Mouse (Mus musculus): ENCODE results near the gene Rbbp4.

DNA sequence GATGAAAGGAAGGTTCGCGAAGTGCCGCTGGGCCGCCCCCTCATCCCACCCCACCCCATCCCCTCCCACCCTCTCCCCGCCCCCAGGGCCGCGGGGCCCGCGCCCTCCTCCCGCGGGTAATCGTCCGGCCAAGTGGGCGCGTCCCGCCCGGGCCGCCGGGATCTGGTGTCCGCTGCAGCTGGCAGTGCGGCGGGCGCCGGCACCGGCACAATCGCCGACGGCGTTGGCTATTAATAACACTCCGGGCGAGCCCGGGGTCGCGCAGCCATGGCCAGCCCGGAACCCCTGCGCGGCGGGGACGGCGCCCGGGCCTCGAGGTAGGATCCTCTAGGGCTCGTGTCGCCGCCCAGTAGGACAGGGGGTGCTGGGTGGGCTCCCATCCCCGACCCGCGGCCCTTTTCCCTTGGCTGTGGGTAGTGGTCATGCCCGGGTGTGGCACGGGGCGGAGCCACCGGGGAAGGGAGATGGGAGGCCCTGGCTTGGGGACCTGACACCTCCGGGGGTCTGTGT, 47.6 kb downstream of the Rbbp4 start, which contains the start of gene Sync:
- no peak for TF ChIP-seq CTCF (IDR thresholded peaks at IDR 0.05; ENCODE audit: low read depth)
- no peak for TF ChIP-seq EP300 (IDR thresholded peaks at IDR 0.05; ENCODE audit: low read depth)

Data from liver, postnatal 0 days (tissue).